Mouse (Mus musculus) megakaryocyte-erythroid progenitor cell, adult 5-6 weeks (primary cell): ENCODE results near the gene Gbp3. TPM values are rescaled to one million over a fixed set of nuclear protein-coding genes. Genes with fewer than 3 reads are reported as not detected.
A peak's percentile ranks its signal among the peaks of the same experiment; 100 is the strongest.

Source experiments
- ATAC-seq: replicated peaks from 2 replicates; pipeline ENCODE4 v1.8.0; 2016; ENCODE audit warnings: mild to moderate bottlenecking, inconsistent platforms; ENCODE audit not compliant: severe bottlenecking, poor library complexity, low FRiP score, low TSS enrichment
- total RNA-seq, 2 experiments: library from RNA; stranded (forward) in 1 of 2; stranded (reverse) in 1 of 2; fragments of 200-1000, 215-1000 nt in 1 of 2; fragments of >200 nt in 1 of 2; fragmentation: Nextera tagmentation in 1 of 2; gene quantifications; 2 replicates each; pipeline ENCODE4 v1.2.3; 2014 to 2017

Gbp3 gene
- total RNA-seq, 2 experiments from 2014 or later = 1.5 to 9.1 TPM

DNA sequence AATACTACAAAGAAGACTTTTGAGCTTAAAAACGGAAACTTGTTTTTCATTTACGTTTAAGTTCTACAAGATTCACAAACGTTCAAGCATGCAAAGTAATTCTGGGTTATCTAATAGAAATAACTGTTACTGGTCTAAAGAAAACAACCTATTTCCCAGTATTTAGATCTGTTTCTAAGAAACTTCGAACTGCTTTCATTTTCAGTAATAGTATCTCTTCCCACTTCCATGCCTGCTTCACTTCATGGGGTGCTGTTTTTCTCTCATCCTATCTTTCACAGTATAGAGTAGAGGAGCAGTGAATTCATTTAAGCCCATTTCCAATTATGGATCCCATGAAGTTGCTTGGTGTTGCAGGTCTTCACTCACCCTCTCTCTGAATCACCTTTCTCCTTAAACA, 18.5 kb downstream of the Gbp3 start:
- ATAC-seq = no peak

DNA sequence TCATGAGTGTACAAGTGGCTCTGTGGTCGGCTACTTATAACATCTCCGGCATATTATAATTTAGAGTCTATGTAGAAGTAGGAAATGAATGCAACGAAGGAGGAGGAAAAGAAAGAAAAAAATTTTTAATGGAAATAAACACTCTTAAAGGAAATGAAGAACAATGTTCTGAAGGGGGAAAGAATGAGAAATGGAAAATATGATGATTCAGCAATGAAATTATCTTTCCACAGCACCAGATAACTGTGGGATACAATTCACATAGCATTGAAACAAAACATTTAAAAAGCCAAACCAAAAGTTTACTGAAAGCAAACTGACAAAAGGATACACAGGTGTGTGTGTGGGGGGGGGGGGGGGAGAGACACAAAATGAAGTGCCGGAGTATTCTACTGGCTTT, 23.2 kb downstream of the Gbp3 start:
- no peak for ATAC-seq

DNA sequence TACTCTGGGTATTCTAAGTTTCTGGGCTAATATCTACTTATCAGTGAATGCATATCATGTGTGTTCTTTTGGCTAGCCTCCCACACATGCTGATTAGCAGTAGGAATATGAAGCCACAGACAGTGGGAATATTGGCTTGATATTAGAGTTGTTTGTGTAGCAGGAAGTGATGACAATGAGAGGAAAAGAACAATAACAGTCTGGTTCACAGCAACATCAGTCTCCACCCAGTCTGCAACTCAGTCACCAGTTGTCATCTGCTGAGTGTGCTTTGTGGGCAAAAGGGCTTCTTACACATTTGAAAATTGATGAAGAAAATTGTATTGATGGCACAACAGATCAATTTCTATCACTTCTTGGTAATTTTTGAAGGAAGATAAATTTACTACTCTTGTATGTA, 27.6 kb downstream of the Gbp3 start:
- no peak for ATAC-seq

DNA sequence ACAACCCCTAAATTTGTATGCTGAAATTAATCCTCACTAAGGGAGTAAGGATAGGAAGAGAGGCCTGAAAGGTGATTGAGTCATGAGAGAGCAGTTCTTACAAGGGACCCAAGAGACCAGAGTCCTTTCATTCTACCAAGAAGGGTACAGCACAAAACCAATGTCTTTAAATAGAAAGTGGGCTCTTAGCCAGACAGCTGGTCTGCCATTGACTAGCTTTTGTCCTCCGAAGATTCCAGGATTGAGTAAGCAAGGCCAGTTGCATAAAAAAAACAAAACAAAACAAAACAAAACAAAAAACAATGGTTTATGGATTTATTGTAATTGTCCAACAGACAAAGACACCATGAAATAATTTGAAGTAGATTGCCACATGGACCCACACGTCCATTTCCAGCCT, 29.1 kb downstream of the Gbp3 start:
- ATAC-seq = no peak

DNA sequence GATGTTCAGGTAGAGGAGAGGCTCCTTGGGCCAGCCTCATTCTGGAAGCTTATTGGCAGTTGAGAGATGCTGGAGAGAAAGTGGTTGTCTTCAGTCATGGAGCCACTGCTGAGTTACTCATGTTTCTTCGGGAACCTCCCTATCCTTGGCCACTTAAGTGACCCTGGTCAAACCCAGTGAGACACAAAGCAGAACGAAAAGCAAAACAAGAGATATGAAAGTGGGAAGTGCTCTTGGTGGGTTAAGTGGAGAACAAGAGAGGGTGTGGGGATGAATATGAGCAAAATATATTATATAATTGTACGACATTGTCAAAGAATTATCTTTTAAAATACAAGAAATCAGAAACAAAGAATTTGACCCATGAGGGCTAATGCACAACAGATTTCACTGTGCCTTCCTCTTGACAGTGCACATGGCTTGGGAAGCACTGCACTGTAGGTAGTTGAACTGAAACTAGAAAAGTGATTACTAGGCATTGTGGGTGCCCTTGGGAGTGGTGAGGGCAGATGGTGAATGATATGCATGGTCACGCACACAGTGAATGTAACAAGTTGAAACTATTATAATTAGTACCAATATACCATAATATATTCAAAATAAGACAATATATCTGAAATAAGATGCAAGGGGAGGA, 30.7 kb downstream of the Gbp3 start:
- no peak for ATAC-seq

DNA sequence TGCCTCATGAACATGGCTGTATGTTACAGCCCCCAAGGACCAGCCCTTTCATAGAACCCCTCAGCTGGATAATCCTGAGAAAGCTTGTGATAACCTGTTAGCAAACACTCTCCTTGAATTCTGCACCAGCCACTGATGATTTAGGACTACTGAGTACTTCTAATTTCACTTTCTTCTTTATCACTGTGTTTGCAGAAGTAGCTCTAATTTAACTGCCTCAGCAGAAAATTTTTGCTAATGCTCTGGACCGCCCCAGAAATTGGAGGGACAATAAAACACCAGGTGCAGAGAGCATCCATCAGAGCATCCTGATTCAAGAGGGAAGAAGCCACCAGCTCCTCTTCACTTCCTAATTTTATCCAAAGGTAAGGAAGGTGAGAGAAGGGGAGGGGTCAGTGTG, 34.7 kb downstream of the Gbp3 start, which contains the start of gene Gbp2b:
Gene Gbp2b (plus strand): TSS at position 301 of the 400 bp plus-strand sequence.
- no peak for ATAC-seq

DNA sequence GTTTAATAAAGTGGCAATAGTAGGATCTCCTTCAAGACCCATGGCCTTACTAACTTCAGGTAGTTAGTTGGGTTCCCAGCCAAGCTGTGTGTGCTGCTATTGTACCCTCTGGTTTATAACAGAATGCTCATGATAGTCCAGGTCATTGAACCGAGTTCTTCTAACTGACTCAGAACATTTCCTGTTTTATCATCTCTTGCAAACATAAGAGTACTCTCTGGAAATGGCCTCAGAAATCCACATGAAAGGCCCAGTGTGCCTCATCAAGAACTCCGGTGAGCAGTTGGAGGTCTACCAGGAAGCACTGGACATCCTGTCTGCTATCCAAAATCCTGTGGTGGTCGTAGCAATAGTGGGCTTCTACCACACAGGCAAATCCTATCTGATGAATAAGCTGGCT, 38.1 kb downstream of the Gbp3 start:
- no peak for ATAC-seq

DNA sequence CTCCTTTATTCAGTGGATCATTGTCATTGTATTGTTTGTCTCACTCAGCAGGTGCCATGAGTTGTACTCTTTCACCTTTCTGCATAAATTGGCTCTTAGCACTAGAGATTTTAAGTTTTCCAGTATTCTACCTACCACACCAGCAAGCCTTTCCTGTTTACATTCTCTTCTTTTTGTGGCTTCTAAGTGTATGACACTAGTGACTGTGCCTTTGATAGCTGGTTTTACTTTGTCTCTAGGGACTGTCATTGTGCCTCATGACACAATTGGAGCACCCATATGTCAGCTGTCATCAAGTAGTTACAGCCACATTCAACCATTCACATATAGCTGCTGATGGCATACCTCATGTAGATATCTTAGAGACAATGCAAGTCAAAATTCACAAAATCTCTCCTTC, 41.8 kb downstream of the Gbp3 start:
- no peak for ATAC-seq

DNA sequence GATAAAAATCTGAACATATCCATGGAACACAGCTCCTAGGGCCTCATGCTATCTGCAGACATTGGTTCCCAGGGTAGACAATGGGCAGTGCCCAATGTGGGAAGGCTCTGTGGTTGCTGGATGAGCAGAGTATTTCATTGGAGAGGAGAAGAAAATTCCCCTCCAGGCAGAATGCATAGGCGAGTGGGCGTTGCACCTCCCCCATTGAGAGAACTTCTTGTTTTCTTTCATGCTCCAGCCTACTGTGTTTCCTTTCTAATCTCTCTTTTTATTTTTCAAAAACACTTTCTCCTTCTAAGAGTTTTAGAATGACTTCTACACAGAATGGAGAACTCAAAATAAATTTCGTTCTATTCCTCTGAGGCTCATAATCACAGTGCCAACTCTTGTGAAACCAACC, 58.8 kb downstream of the Gbp3 start:
- ATAC-seq = no peak

DNA sequence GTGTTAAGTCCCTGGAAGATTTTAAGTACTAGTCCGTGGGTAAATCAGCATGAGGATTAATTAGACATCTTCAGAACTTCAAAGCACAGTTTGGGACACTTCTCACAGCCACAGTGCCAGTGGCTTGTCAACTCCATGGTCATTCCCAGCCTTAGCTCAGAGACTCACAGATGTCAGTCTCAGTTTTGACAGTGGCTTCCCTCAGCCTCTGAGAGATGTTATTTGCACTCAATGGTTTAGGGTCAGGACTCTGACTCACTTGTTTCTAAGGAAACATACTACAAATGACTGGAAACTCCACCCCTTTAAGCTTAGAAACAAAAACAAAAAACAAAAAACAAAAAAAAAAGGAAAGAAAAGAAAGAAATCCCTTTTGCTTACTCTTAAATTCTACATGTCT, 59.8 kb downstream of the Gbp3 start:
- ATAC-seq = 0 out of 2 replicates have a peak, but pooled peaks have one; percentile 39

DNA sequence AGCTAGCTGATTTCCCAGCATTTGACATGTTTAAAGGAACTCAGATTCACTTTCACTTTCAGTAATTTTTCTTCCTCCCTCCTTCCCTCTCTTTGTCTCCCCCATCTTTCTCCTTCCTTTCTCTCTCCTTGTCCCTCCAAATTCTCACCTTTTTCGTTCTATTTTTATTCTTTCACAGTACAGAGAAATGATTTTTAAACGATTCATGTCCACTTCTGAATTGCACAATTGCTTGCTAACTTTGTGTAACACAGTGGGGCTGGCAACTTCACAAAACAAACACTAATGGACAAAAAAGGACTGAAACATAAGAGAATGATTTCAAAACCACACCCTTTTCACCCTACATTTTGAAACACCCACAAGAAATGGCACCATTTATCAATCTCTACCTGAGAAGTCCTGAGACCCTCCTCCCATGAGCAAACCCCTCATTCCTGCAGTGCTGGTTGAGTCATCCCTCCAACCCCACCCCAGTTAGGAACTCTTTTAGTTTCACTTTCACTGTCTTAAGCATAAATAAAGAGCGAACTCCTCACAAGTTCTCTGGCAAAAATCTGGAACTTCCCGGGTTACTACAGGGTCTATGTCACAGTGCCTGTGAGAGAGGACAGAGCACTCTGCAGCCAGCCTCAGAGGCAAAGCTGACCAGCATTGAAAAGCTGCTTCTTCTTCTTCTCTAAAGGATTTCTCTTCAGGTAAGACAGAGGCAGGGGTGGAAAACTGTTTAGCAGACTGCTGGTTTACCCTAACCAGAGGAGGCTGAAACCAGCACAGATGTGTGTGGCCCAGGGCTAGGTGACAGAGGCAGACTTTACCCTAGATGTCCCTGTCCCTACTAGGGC, 60.5 kb downstream of the Gbp3 start, which contains the start of gene Gbp2:
Gene Gbp2 (plus strand): TSS at position 492 of the 845 bp plus-strand sequence.
- peak; percentile 50 for ATAC-seq

DNA sequence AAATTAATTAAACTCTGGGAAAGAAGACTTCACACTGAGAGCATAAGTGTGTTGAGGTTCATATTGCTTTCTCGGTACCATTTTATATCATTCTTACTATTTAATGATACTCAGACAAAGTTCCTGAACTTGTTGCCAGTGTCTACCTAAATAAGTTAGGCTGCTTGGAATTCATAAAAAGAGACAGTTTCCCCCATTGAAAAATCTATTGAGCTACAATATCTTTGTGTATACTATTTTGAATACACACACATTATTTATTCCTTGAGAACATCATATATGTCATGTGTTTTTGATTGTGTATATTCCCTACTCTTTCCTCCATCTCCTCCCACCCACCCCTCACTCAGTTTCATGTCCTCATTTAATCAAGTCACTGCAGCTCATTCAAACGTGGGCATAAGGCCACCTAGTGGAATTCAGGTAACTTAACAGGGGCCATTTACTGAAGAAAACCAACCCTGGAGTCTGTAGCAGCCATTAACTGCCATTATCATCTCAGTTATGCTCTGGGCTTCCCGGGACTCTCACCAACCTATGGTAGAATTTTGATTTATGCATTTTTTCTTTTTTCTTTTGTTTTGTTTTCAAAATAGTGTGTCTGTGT, 61.2 kb downstream of the Gbp3 start:
- peak; percentile 83 for ATAC-seq

Other genes with a start within 250 kb of the Gbp3 start
- gene Pdlim5, start 164.3 kb upstream of the Gbp3 start, total RNA-seq (2014; fragmentation: Nextera tagmentation) = 20.0 and 24.0 TPM in 2 replicates
- 13.2 and 17.9 TPM in 2 replicates for gene Pdlim5, start 164.3 kb upstream of the Gbp3 start, total RNA-seq (2017)
- 5.1 TPM in 1 of 2 replicates, not detected in the other for gene Gbp5, start 66.0 kb upstream of the Gbp3 start, total RNA-seq (2014; fragmentation: Nextera tagmentation)
- 1.4 and 3.3 TPM in 2 replicates for gene Gbp5, start 66.0 kb upstream of the Gbp3 start, total RNA-seq (2017)
- 16.7 and 20.7 TPM in 2 replicates for gene Gbp7, start 29.7 kb upstream of the Gbp3 start, total RNA-seq (2014; fragmentation: Nextera tagmentation)
- gene Gbp7, start 29.7 kb upstream of the Gbp3 start, total RNA-seq (2017) = 30.8 and 39.6 TPM in 2 replicates
- gene Gbp2b, start 34.8 kb downstream of the Gbp3 start, total RNA-seq (2014; fragmentation: Nextera tagmentation) = not detected in 2 replicates
- not detected in 2 replicates for gene Gbp2b, start 34.8 kb downstream of the Gbp3 start, total RNA-seq (2017)
- gene Gbp2, start 60.6 kb downstream of the Gbp3 start, total RNA-seq (2014; fragmentation: Nextera tagmentation) = 2.4 and 2.6 TPM in 2 replicates
- gene Gbp2, start 60.6 kb downstream of the Gbp3 start, total RNA-seq (2017) = 9.7 and 11.4 TPM in 2 replicates
- gene Kyat3, start 141.0 kb downstream of the Gbp3 start, total RNA-seq (2014; fragmentation: Nextera tagmentation) = 6.1 and 13.5 TPM in 2 replicates
- 11.6 and 15.1 TPM in 2 replicates for gene Kyat3, start 141.0 kb downstream of the Gbp3 start, total RNA-seq (2017)
- 48.9 and 53.6 TPM in 2 replicates for gene Gtf2b, start 205.0 kb downstream of the Gbp3 start, total RNA-seq (2014; fragmentation: Nextera tagmentation)
- 130 and 150 TPM in 2 replicates for gene Gtf2b, start 205.0 kb downstream of the Gbp3 start, total RNA-seq (2017)